Mouse (Mus musculus): ENCODE results near the gene Mrpl46. TPM values are rescaled to one million over a fixed set of nuclear protein-coding genes. Genes with fewer than 3 reads are reported as not detected.

Gene Mrpl46
- polyA plus RNA-seq, 1 experiment from 2014 or later, result 61.2 TPM

- Histone ChIP-seq H3K4me2 (ENCODE audit: low read depth, low read length) (no peak overlapping the region), H3K36me3 (ENCODE audit: control insufficient read depth, insufficient read depth, low read length) (peaks cover 29% of the 10 kb centered on the region), H3K9ac (replicated peaks; ENCODE audit: low read depth, low read length) (no peak overlapping the region), H3K27ac (ENCODE audit: low read depth, low read length) (no peak overlapping the region), H3K9me3 (ENCODE audit: control insufficient read depth, low read length) (no peaks in the 10 kb centered on the region), H3K4me3 (ENCODE audit: low read depth, low read length) (no peak overlapping the region), H3K4me1 (ENCODE audit: control insufficient read depth, insufficient read depth, low read length) (peaks cover 9% of the 10 kb centered on the region), H3K27me3 (ENCODE audit: control insufficient read depth, insufficient read depth, low read length) (no peaks in the 10 kb centered on the region)
- no peak for ATAC-seq (ENCODE audit: low read depth)
- 92% methylated on average over 5 of the region's 5 CpGs for WGBS
These were observed 4.6 kb downstream of the Mrpl46 start for GRCm38 (mm10) chr7:78778741-78779140.

- WGBS, result 90% methylated on average over 5 of the region's 5 CpGs
- no peaks in the 10 kb centered on the region for H3K4me1 ChIP-seq (ENCODE audit: control insufficient read depth, insufficient read depth, low read length)
- ATAC-seq (ENCODE audit: low read depth), result no peak
- H3K27ac ChIP-seq (ENCODE audit: low read depth, low read length), result no peak overlapping the region
- no peak overlapping the region for H3K9ac ChIP-seq (replicated peaks; ENCODE audit: low read depth, low read length)
- H3K4me3 ChIP-seq (ENCODE audit: low read depth, low read length), result no peak overlapping the region
- no peaks in the 10 kb centered on the region for H3K27me3 ChIP-seq (ENCODE audit: control insufficient read depth, insufficient read depth, low read length)
- no peaks in the 10 kb centered on the region for H3K9me3 ChIP-seq (ENCODE audit: control insufficient read depth, low read length)
- no peak overlapping the region for H3K4me2 ChIP-seq (ENCODE audit: low read depth, low read length)
- peaks cover 7% of the 10 kb centered on the region; the same call in 1 of the 2 replicates for H3K36me3 ChIP-seq (ENCODE audit: control insufficient read depth, insufficient read depth, low read length)
These were observed 12.4 kb downstream of the Mrpl46 start for GRCm38 (mm10) chr7:78770936-78771335.

DNA sequence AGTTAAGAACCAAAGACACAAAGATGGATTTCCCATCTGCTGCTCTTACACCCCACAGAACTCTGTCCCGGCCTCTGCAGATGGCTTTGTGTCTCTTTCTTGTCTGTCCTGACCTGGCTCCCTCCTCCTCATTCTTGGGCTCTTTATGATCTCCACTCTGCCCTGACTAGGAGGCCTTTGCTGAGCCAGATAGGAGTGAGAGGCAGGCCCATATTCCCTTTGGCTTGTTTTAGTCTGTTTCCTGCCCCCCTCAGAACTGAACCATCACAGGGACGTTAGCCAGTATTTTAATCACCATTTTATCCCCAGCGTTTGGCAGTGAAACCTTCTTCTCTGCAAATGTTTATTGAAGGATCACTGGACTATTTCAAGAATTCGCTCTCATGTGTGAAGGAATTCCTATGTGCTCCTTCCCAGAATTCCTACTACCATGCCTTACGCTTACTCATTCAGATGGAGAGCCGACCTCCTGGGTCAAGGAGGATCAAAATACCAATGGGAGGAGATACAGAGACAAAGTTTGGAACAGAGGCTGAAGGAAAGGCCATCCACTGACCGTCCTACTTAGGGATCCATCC lies 14.2 kb downstream of the Mrpl46 start:
- no peaks in the 10 kb centered on the region for H3K4me1 ChIP-seq (ENCODE audit: control insufficient read depth, insufficient read depth, low read length)
- H3K27me3 ChIP-seq (ENCODE audit: control insufficient read depth, insufficient read depth, low read length), result no peaks in the 10 kb centered on the region
- no peaks in the 10 kb centered on the region for H3K9me3 ChIP-seq (ENCODE audit: control insufficient read depth, low read length)
- 76% methylated on average over 7 of the region's 7 CpGs for WGBS
- no peak overlapping the region for H3K4me3 ChIP-seq (ENCODE audit: low read depth, low read length)
- H3K4me2 ChIP-seq (ENCODE audit: low read depth, low read length), result no peak overlapping the region
- no peak for ATAC-seq (ENCODE audit: low read depth)
- no peak overlapping the region for H3K9ac ChIP-seq (replicated peaks; ENCODE audit: low read depth, low read length)
- no peak overlapping the region for H3K27ac ChIP-seq (ENCODE audit: low read depth, low read length)
- H3K36me3 ChIP-seq (ENCODE audit: control insufficient read depth, insufficient read depth, low read length), result peaks cover 3% of the 10 kb centered on the region; the same call in 1 of the 2 replicates

DNA sequence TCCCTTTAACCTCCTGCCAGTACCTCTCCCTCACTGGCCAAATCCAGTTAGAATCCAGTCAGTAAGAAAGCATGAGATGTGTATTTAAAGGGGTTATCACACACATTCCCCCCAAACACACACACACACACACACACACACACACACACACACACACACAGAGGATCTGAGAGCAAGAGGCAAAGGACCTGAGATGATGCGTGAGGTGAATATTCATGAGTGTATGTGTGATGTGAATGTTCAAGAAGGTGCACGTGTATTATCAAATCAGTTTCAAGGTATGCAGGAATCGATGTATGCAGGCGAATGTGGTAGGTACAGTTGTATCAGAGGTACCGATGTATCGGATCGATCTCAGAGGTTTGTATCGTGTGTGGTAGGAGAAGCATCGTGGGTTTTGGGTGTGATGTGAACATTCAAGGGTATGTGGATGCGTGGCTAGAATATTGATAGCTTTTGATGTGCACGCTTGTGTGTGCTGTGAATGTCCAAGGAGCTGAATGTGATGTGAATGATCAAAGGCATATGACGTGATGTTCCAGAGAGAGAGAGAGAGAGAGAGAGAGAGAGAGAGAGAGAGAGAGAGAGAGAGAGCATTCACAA lies 15.3 kb downstream of the Mrpl46 start:
- no peak overlapping the region for H3K4me2 ChIP-seq (ENCODE audit: low read depth, low read length)
- H3K27me3 ChIP-seq (ENCODE audit: control insufficient read depth, insufficient read depth, low read length), result no peaks in the 10 kb centered on the region
- H3K4me1 ChIP-seq (ENCODE audit: control insufficient read depth, insufficient read depth, low read length), result no peaks in the 10 kb centered on the region
- H3K9ac ChIP-seq (replicated peaks; ENCODE audit: low read depth, low read length), result no peak overlapping the region
- WGBS, result 79% methylated on average over 12 of the region's 12 CpGs
- no peak for ATAC-seq (ENCODE audit: low read depth)
- no peak overlapping the region for H3K4me3 ChIP-seq (ENCODE audit: low read depth, low read length)
- no peaks in the 10 kb centered on the region for H3K9me3 ChIP-seq (ENCODE audit: control insufficient read depth, low read length)
- H3K27ac ChIP-seq (ENCODE audit: low read depth, low read length), result no peak overlapping the region
- no peaks in the 10 kb centered on the region for H3K36me3 ChIP-seq (ENCODE audit: control insufficient read depth, insufficient read depth, low read length)

GRCm38 (mm10) chr7:78766019-78766683 lies 17.2 kb downstream of the Mrpl46 start:
- 21% methylated on average over 18 of the region's 18 CpGs for WGBS
- no peaks in the 10 kb centered on the region for H3K4me1 ChIP-seq (ENCODE audit: control insufficient read depth, insufficient read depth, low read length)
- H3K4me3 ChIP-seq (ENCODE audit: low read depth, low read length), result no peak overlapping the region
- peak overlapping the region; percentile 26 for H3K4me2 ChIP-seq (ENCODE audit: low read depth, low read length)
- no peaks in the 10 kb centered on the region for H3K9me3 ChIP-seq (ENCODE audit: control insufficient read depth, low read length)
- ATAC-seq (ENCODE audit: low read depth), result peak; percentile 90
- H3K27me3 ChIP-seq (ENCODE audit: control insufficient read depth, insufficient read depth, low read length), result no peaks in the 10 kb centered on the region
- H3K9ac ChIP-seq (replicated peaks; ENCODE audit: low read depth, low read length), result no peak overlapping the region
- H3K36me3 ChIP-seq (ENCODE audit: control insufficient read depth, insufficient read depth, low read length), result no peaks in the 10 kb centered on the region
- H3K27ac ChIP-seq (ENCODE audit: low read depth, low read length), result no peak overlapping the region

GRCm38 (mm10) chr7:78765215-78765631 lies 18.1 kb downstream of the Mrpl46 start:
- WGBS, result 81% methylated on average over 5 of the region's 5 CpGs
- Histone ChIP-seq H3K4me3 (ENCODE audit: low read depth, low read length) (no peak overlapping the region), H3K9me3 (ENCODE audit: control insufficient read depth, low read length) (no peaks in the 10 kb centered on the region), H3K4me1 (ENCODE audit: control insufficient read depth, insufficient read depth, low read length) (no peaks in the 10 kb centered on the region), H3K36me3 (ENCODE audit: control insufficient read depth, insufficient read depth, low read length) (no peaks in the 10 kb centered on the region), H3K27ac (ENCODE audit: low read depth, low read length) (no peak overlapping the region), H3K27me3 (ENCODE audit: control insufficient read depth, insufficient read depth, low read length) (no peaks in the 10 kb centered on the region), H3K4me2 (ENCODE audit: low read depth, low read length) (no peak overlapping the region), H3K9ac (replicated peaks; ENCODE audit: low read depth, low read length) (no peak overlapping the region)
- no peak for ATAC-seq (ENCODE audit: low read depth)

DNA sequence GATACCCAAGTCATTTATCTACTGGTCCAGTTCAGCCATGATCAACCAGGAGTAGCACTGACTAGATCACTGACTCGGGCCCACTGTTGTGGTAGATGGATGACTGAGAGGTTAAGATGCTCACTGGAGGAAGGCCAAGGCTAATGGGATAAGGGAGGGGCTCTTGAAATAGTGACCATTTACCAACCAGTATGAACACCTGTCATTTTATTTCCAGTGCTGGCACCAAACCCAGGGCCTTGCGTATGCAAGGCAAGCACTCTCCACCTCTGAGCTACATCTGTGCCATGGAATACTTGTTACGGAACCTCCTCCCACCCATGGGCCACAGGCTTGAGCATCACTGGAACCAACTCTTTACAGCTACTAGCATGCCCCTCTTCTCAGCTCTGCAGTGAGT lies 19.5 kb downstream of the Mrpl46 start:
- no peaks in the 10 kb centered on the region for H3K4me1 ChIP-seq (ENCODE audit: control insufficient read depth, insufficient read depth, low read length)
- no peak overlapping the region for H3K4me2 ChIP-seq (ENCODE audit: low read depth, low read length)
- no peaks in the 10 kb centered on the region for H3K9me3 ChIP-seq (ENCODE audit: control insufficient read depth, low read length)
- H3K9ac ChIP-seq (replicated peaks; ENCODE audit: low read depth, low read length), result no peak overlapping the region
- H3K36me3 ChIP-seq (ENCODE audit: control insufficient read depth, insufficient read depth, low read length), result no peaks in the 10 kb centered on the region
- H3K27ac ChIP-seq (ENCODE audit: low read depth, low read length), result no peak overlapping the region
- WGBS, result 90% methylated on average over 3 of the region's 3 CpGs
- H3K27me3 ChIP-seq (ENCODE audit: control insufficient read depth, insufficient read depth, low read length), result no peaks in the 10 kb centered on the region
- ATAC-seq (ENCODE audit: low read depth), result no peak
- no peak overlapping the region for H3K4me3 ChIP-seq (ENCODE audit: low read depth, low read length)

DNA sequence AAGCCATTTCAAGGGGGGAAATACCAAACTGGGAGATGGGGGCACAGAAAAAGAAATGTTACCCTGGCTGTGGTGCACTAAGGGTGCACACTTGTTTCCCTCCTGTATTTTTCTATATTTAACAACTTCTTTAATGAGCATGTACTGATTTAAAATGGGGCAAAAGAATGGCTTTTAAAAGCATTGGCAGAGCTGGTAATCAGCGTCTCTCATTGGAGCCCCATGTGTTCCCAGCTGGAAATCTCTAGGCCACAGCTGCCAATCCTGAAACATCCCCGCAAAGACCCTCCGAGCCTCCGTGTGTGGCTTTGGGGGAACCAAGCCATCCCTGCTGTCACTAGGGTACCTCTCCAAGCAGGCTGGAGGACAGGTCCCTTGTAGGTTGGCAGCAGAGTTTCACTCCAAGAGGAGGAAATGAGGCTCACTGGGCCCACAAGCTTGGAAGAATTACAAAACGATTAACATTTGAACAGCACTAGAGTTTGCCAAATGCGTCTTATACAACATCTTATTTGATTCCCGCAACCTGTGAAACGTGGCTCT lies 28.8 kb downstream of the Mrpl46 start:
- Histone ChIP-seq H3K9me3 (ENCODE audit: control insufficient read depth, low read length) (no peaks in the 10 kb centered on the region), H3K27me3 (ENCODE audit: control insufficient read depth, insufficient read depth, low read length) (no peaks in the 10 kb centered on the region), H3K36me3 (ENCODE audit: control insufficient read depth, insufficient read depth, low read length) (no peaks in the 10 kb centered on the region), H3K4me1 (ENCODE audit: control insufficient read depth, insufficient read depth, low read length) (no peaks in the 10 kb centered on the region), H3K4me3 (ENCODE audit: low read depth, low read length) (no peak overlapping the region), H3K4me2 (ENCODE audit: low read depth, low read length) (no peak overlapping the region), H3K9ac (replicated peaks; ENCODE audit: low read depth, low read length) (no peak overlapping the region), H3K27ac (ENCODE audit: low read depth, low read length) (no peak overlapping the region)
- ATAC-seq (ENCODE audit: low read depth), result no peak
- 54% methylated on average over 8 of the region's 8 CpGs for WGBS

All from neural tube, embryonic 14.5 days (tissue).